Mouse (Mus musculus) frontal cortex, adult 2 months (tissue): ENCODE measurements at regions not wholly inside any gene's neighbourhood (a gene's known extent, or its start where the extent isn't known, plus 50 kb on each side); places are given as distances from the start of the nearest gene placed in this dataset.

Experiments used
- DNase-seq, 2 experiments: peaks; one replicate each; pipeline ENCODE4 v3.0.0; 2022; ENCODE audit warnings: low spot score in 1 of 2; ENCODE audit errors: extremely low spot score in 1 of 2

- no peak for DNase-seq
Measured at GRCm38 (mm10) chr4:152878941-152879340, 401.3 kb upstream of the Kcnab2 start.

GRCm38 (mm10) chr4:152878401-152878800, 400.7 kb upstream of the Kcnab2 start:
- DNase-seq: no peak

GRCm38 (mm10) chr4:152870046-152870445, 392.4 kb upstream of the Kcnab2 start:
- DNase-seq: no peak

GRCm38 (mm10) chr4:152865894-152866293, 388.2 kb upstream of the Kcnab2 start:
- DNase-seq: no peak

- peak in 1 of 2 experiments; percentile 33 for DNase-seq
Measured at GRCm38 (mm10) chr4:152862818-152863614, 385.3 kb upstream of the Kcnab2 start.

- peak; percentile 3 to 39 for DNase-seq
Measured at GRCm38 (mm10) chr4:152859161-152859560, 381.5 kb upstream of the Kcnab2 start.

GRCm38 (mm10) chr4:152850147-152850546, 372.5 kb upstream of the Kcnab2 start:
- peak in 1 of 2 experiments; percentile 44 for DNase-seq

GRCm38 (mm10) chr4:152836080-152836479, 358.4 kb upstream of the Kcnab2 start:
- DNase-seq: no peak

GRCm38 (mm10) chr4:152834421-152835110, 356.9 kb upstream of the Kcnab2 start:
- no peak for DNase-seq

GRCm38 (mm10) chr4:152833411-152834310, 356.0 kb upstream of the Kcnab2 start:
- no peak for DNase-seq

GRCm38 (mm10) chr4:152832757-152833363, 355.2 kb upstream of the Kcnab2 start:
- DNase-seq: peak; percentile 17 to 47

GRCm38 (mm10) chr4:152825185-152825584, 347.5 kb upstream of the Kcnab2 start:
- no peak for DNase-seq

GRCm38 (mm10) chr4:152816139-152816757, 338.6 kb upstream of the Kcnab2 start:
- DNase-seq: peak; percentile 8 to 72

GRCm38 (mm10) chr4:152806611-152807010, 328.9 kb upstream of the Kcnab2 start:
- no peak for DNase-seq

GRCm38 (mm10) chr4:152799392-152799791, 321.7 kb upstream of the Kcnab2 start:
- no peak for DNase-seq

- peak in 1 of 2 experiments; percentile 37 for DNase-seq
Measured at GRCm38 (mm10) chr4:152788431-152788830, 310.8 kb upstream of the Kcnab2 start.

- no peak for DNase-seq
Measured at GRCm38 (mm10) chr4:152784972-152785371, 307.3 kb upstream of the Kcnab2 start.

- peak; percentile 12 to 67 for DNase-seq
Measured at GRCm38 (mm10) chr4:152779526-152779925, 301.9 kb upstream of the Kcnab2 start.

- DNase-seq: no peak
Measured at GRCm38 (mm10) chr4:152775801-152776200, 298.1 kb upstream of the Kcnab2 start.

GRCm38 (mm10) chr4:152771386-152771785, 293.7 kb upstream of the Kcnab2 start:
- DNase-seq: no peak
